Mouse (Mus musculus): ENCODE results near the gene Chd2.

GRCm38 (mm10) chr7:73414192-73414591 is 127.4 kb downstream of the Chd2 start:
- no peak for TF ChIP-seq POLR2A (IDR thresholded peaks at IDR 0.05; ENCODE audit: low read depth, low read length)
- no peak for TF ChIP-seq CTCF (conservative IDR thresholded peaks at IDR 0.05; ENCODE audit: insufficient read depth, insufficient read length, low read depth, low read length)

Measured in kidney, adult 2 months (tissue).